Mouse (Mus musculus) G1E (cell line): Measurements from ENCODE around the gene Cks2. TPM values are rescaled to one million over a fixed set of nuclear protein-coding genes. Genes with fewer than 3 reads are reported as not detected.
"Not testable (repeated sequence)": the region's sequence is repeated elsewhere in the genome, so short reads cannot be mapped to it uniquely, and the experiment has no call there.

ENCODE experiments used
- ATAC-seq: 2 replicates; pipeline ENCODE4 v1.8.0; 2016; ENCODE audit warnings: mild to moderate bottlenecking; ENCODE audit not compliant: insufficient number of reproducible peaks, poor library complexity, low FRiP score, severe bottlenecking; ENCODE audit errors: extremely low read depth
- DNase-seq: peaks from one replicate; pipeline ENCODE4 v3.0.0; 2012; ENCODE audit warnings: low spot score
- H3K27me3 ChIP-seq: 2 replicates; pipeline ENCODE4 v1.6.1; 2012; ENCODE audit warnings: mild to moderate bottlenecking, low read length, inconsistent platforms; ENCODE audit not compliant: insufficient read depth
- H3K36me3 ChIP-seq: replicated peaks from 2 replicates; pipeline ENCODE3; 2012; ENCODE audit warnings: mild to moderate bottlenecking, inconsistent platforms
- H3K4me1 ChIP-seq: 2 replicates; pipeline ENCODE4 v1.6.1; 2012; ENCODE audit warnings: low read depth, low read length, inconsistent platforms, mixed read lengths; ENCODE audit not compliant: insufficient read depth
- H3K4me3 ChIP-seq: 2 replicates; pipeline ENCODE4 v1.5.1; 2012; ENCODE audit warnings: low read depth, mild to moderate bottlenecking, inconsistent platforms, low read length, moderate library complexity, mixed read lengths
- H3K9me3 ChIP-seq: replicated peaks from 2 replicates; pipeline ENCODE4 v1.6.1; 2012; ENCODE audit warnings: inconsistent platforms
- CTCF ChIP-seq: IDR thresholded peaks from 2 replicates; pipeline ENCODE4 v1.5.1; 2012; ENCODE audit warnings: low read depth, low read length, inconsistent platforms, mixed read lengths
- GATA1 ChIP-seq: IDR thresholded peaks from 2 replicates; pipeline ENCODE4 v1.6.1; 2012; ENCODE audit warnings: borderline replicate concordance, low read length, inconsistent platforms, mixed read lengths
- GATA2 ChIP-seq: IDR thresholded peaks from 2 replicates; pipeline ENCODE4 v1.6.1; 2012; ENCODE audit warnings: low read depth, low read length, inconsistent platforms, borderline replicate concordance
- POLR2AphosphoS5 ChIP-seq: IDR thresholded peaks from 2 replicates; pipeline ENCODE4 v1.6.1; 2012; ENCODE audit warnings: low read depth, low read length, inconsistent platforms; ENCODE audit not compliant: insufficient replicate concordance
- TAL1 ChIP-seq: conservative IDR thresholded peaks from 2 replicates; pipeline ENCODE4 v1.6.1; 2012; ENCODE audit warnings: low read depth, low read length, inconsistent platforms, mixed read lengths
- polyA plus RNA-seq: library from polyadenylated mRNA; stranded (reverse); fragments of >175 nt; gene quantifications from 2 replicates; pipeline ENCODE4 v1.2.3, GENCODE M21; 2012
- total RNA-seq, 2 experiments: library from RNA; stranded (forward) in 1 of 2; stranded (reverse) in 1 of 2; fragments of 200-1000 nt in 1 of 2; fragments of >200 nt in 1 of 2; fragmentation: Nextera tagmentation in 1 of 2; gene quantifications; 2 replicates each; pipeline ENCODE4 v1.2.3; 2014 to 2017

Gene Cks2
- total and polyA plus RNA-seq, 3 experiments: 104 to 367 (median 303) TPM

- peak overlapping the region; percentile 82; the same call in 1 of the 2 replicates for H3K4me3 ChIP-seq
- ATAC-seq: no peak
- H3K27me3 ChIP-seq: no peaks in the 10 kb centered on the region
- DNase-seq: no peak
- peaks cover 73% of the 10 kb centered on the region for H3K36me3 ChIP-seq
- TF ChIP-seq GATA1 (no peak), CTCF (no peak), POLR2AphosphoS5 (no peak), TAL1 (no peak), GATA2 (no peak)
- peaks cover 41% of the 10 kb centered on the region for H3K4me1 ChIP-seq
- no peaks in the 10 kb centered on the region for H3K9me3 ChIP-seq
Observed at GRCm38 (mm10) chr13:51653159-51653558, 8.1 kb downstream of the Cks2 start.

- no peak for DNase-seq
- Histone ChIP-seq H3K36me3 (peaks cover 80% of the 10 kb centered on the region), H3K9me3 (no peaks in the 10 kb centered on the region), H3K27me3 (no peaks in the 10 kb centered on the region), H3K4me3 (no peak overlapping the region), H3K4me1 (peaks cover 36% of the 10 kb centered on the region)
- TF ChIP-seq GATA2 (no peak), GATA1 (no peak), POLR2AphosphoS5 (no peak), CTCF (no peak), TAL1 (no peak)
- ATAC-seq: no peak
Observed at GRCm38 (mm10) chr13:51653961-51654360, 8.9 kb downstream of the Cks2 start.

- no peak overlapping the region for H3K4me3 ChIP-seq
- peaks cover 90% of the 10 kb centered on the region for H3K36me3 ChIP-seq
- peaks cover 22% of the 10 kb centered on the region for H3K4me1 ChIP-seq
- no peaks in the 10 kb centered on the region for H3K9me3 ChIP-seq
- DNase-seq: no peak
- no peaks in the 10 kb centered on the region for H3K27me3 ChIP-seq
- TF ChIP-seq POLR2AphosphoS5 (no peak), TAL1 (no peak), GATA1 (no peak), CTCF (no peak), GATA2 (no peak)
- ATAC-seq: no peak
Observed at GRCm38 (mm10) chr13:51656516-51657235, 11.6 kb downstream of the Cks2 start.

- Histone ChIP-seq H3K9me3 (no peaks in the 10 kb centered on the region), H3K27me3 (no peaks in the 10 kb centered on the region), H3K4me3 (no peak overlapping the region), H3K4me1 (peaks cover 13% of the 10 kb centered on the region), H3K36me3 (peaks cover 95% of the 10 kb centered on the region)
- TF ChIP-seq POLR2AphosphoS5 (no peak), CTCF (no peak), TAL1 (no peak), GATA2 (no peak), GATA1 (no peak)
- no peak for DNase-seq
- ATAC-seq: no peak
Observed at GRCm38 (mm10) chr13:51658094-51658493, 13.1 kb downstream of the Cks2 start.

GRCm38 (mm10) chr13:51659573-51659972 is 14.5 kb downstream of the Cks2 start:
- DNase-seq: no peak
- Histone ChIP-seq H3K36me3 (peaks cover 94% of the 10 kb centered on the region), H3K4me1 (peaks cover 3% of the 10 kb centered on the region; the same call in 1 of the 2 replicates), H3K4me3 (no peak overlapping the region), H3K9me3 (no peaks in the 10 kb centered on the region), H3K27me3 (no peaks in the 10 kb centered on the region)
- no peak for ATAC-seq
- TF ChIP-seq POLR2AphosphoS5: no peak
- TF ChIP-seq GATA2: no peak
- TF ChIP-seq TAL1: no peak
- TF ChIP-seq CTCF: no peak
- no peak for TF ChIP-seq GATA1

- H3K4me3 ChIP-seq: no peak overlapping the region
- no peak for DNase-seq
- TF ChIP-seq GATA2: no peak
- no peak for TF ChIP-seq TAL1
- no peak for TF ChIP-seq CTCF
- TF ChIP-seq POLR2AphosphoS5: no peak
- no peak for TF ChIP-seq GATA1
- no peaks in the 10 kb centered on the region for H3K9me3 ChIP-seq
- H3K36me3 ChIP-seq: peaks cover 91% of the 10 kb centered on the region
- H3K4me1 ChIP-seq: no peaks in the 10 kb centered on the region
- no peaks in the 10 kb centered on the region for H3K27me3 ChIP-seq
- ATAC-seq: no peak
Observed at GRCm38 (mm10) chr13:51663561-51663960, 18.5 kb downstream of the Cks2 start.

- H3K4me3 ChIP-seq, H3K9me3 ChIP-seq, H3K27me3 ChIP-seq, ATAC-seq, DNase-seq, H3K4me1 ChIP-seq: not testable (repeated sequence)
- H3K36me3 ChIP-seq: peaks cover 84% of the 10 kb centered on the region
Observed at GRCm38 (mm10) chr13:51668195-51668594, 23.2 kb downstream of the Cks2 start.
